Mouse (Mus musculus) CD4-positive helper T cell, adult 2 months (primary cell): ENCODE measurements around the gene Cyp26b1.
"Not testable (repeated sequence)": the region's sequence is repeated elsewhere in the genome, so short reads cannot be mapped to it uniquely, and the experiment has no call there.

ENCODE experiments used
- DNase-seq: peaks from one replicate; pipeline ENCODE4 v3.0.0-alpha.2; 2012; ENCODE audit warnings: low read depth, missing footprints, low spot score

Cyp26b1 gene

GRCm38 (mm10) chr6:84593693-84594092 lies at the start of gene Cyp26b1:
Cyp26b1 (minus strand) TSS chr6:84593908.
- DNase-seq, result no peak

- DNase-seq, result no peak
Observed at GRCm38 (mm10) chr6:84641062-84641431, 47.3 kb upstream of the Cyp26b1 start.

DNA sequence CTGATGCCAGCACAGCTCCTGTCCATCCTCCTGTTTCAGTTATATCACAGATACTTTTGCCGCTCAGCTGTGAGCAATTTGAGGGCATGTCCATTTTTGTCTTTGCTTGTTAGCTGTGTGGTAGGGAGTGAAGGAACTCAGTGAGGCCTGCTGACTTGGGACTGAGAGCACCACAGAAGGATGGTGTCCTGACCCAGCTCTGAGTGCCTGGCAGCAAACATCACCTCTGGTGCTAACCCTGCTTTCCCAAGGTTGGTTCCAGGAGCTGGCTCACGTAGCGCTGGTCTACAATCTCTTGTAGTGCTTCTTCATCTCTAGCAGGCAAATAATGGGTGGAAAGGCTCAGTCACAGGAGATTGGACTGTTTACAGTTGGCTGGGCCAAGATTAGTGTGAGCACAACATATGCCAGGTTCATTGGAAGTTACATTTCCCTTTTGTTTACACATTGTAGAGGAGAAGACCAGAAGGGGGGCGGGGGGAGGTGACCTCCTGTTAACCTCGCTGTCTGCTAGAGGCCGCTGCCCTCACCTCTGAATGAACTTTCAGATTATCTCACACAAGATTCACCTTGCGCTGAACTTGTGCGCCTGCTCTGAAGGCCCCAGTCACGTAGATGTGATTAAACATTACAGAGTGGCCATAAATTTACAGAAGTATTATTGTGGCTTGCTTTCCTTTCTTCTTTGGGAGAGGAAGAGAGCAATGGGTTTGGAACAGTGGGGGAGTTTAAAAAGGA lies 46.8 kb upstream of the Cyp26b1 start:
- no peak for DNase-seq

DNA sequence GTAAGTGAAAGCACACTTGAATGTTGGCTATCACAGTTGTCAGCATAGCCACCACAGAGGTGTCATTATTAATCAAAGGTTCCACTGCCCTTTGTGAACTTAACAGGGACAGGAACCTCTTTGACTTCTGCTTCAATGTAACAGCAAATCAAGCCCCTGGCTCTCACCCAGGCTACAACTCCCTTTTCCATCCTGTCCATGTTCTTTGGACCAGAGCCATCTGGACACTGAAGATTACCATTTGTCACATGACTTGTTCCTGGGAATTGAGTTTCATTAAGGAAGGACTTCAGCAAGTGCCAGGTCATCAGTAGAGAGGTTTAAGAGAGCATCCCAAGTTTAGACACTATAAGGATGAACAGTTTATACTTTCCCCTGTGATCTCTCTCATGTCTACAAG lies 44.5 kb upstream of the Cyp26b1 start:
- DNase-seq, result no peak

GRCm38 (mm10) chr6:84631588-84631987 lies 37.9 kb upstream of the Cyp26b1 start:
- DNase-seq, result no peak

- DNase-seq, result no peak
Observed at GRCm38 (mm10) chr6:84630276-84630675, 36.6 kb upstream of the Cyp26b1 start.

DNA sequence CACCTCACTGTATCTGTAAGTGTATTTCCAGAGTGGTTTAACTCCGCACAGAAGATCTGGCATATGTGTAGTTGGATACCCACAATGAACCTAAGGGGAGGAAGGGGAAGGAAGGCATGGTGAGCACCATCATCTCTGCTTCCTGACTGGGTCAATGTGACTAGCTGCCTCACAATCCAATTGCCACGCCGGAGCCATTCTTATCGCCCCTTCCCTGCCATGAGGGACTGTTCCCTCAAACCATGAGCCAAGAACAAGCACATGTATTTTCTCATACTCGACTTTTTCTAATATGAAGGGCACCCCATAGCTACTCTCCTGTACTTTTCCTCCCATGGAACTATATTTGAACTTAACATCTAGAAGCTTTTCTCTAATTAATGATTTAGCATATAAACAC lies 35.1 kb upstream of the Cyp26b1 start:
- no peak for DNase-seq

DNA sequence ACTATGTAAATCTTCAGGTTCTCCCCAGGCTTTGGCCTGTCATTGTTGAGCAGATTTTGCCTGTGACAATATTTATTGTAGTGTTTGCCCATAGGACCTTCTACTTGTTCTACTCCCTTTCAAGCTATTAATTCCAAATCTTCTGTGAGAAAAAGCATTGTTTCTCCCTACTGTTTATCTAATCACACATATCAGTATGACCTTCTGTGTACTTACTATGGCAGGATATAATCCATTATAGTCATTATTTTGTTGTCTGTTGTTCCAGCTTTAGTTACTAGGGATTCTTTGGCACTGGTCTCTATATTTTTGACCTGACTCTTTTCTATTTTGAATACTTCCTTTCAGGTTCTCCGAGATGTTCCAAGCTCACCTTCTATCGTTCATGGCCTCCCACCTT lies 32.7 kb upstream of the Cyp26b1 start:
- DNase-seq, result no peak

GRCm38 (mm10) chr6:84619166-84619565 lies 25.5 kb upstream of the Cyp26b1 start:
- no peak for DNase-seq

- DNase-seq, result peak; percentile 84
Observed at GRCm38 (mm10) chr6:84617051-84617450, 23.3 kb upstream of the Cyp26b1 start.

GRCm38 (mm10) chr6:84616586-84616985 lies 22.9 kb upstream of the Cyp26b1 start:
- DNase-seq, result no peak

- no peak for DNase-seq
Observed at GRCm38 (mm10) chr6:84613561-84613960, 19.9 kb upstream of the Cyp26b1 start.

DNA sequence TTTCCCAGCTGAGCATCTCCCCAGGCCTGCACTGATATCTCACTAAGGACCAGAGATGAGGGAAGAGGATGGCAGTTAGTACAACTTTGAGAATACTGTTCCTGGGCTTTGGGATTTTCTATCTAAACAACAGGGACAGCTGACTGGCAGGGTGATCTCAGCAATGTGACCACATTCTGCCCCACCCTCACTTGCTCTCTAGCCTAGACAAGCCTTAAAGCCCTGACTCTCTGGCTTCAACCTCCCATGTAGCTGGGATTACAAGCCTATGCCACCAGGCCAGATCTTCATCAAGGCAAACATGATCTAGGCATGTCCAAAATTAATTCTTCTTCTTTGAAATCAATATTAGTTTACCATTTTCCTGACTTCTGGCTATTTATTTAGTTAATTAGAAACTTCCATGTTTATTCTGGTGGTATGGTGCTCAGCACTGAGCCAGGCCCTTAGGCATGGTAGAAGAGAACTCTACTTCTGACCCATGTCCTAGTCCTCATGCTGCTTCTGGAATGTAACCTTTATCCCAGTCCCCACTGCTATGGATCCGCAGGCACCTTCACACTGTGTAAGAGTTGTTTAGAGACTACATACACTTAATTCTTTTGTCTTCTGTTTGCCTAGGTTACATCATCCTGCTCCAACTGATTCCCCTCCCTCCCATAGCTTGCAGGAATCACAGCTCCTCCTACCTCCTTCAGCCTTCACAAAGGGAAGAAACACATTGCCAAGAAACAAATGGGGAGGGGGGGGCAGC lies 7.6 kb upstream of the Cyp26b1 start:
- no peak for DNase-seq

- DNase-seq, result not testable (repeated sequence)
Observed at GRCm38 (mm10) chr6:84599296-84599695, 5.6 kb upstream of the Cyp26b1 start.

- no peak for DNase-seq
Observed at GRCm38 (mm10) chr6:84598725-84599124, 5.0 kb upstream of the Cyp26b1 start.

DNA sequence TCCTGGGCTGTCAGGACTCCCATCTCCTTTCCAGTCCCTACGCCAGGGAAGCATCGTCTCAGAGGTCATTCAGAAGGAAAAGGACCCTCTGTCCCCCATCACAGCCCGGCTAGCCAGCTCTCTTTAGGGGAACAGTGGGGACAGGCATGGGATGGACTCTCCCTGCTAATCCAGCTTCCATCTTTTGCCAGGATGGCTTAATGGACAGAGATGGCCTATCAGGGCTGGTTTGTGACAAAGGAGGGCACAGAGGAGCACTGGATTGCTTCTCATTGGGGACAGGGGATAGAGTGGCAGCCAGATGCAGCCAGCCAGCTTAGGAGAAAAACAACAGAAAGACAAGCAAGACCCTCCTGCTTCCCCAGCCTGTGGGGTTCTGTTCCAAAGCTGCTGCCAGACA lies 918 bp upstream of the Cyp26b1 start:
- DNase-seq, result no peak

DNA sequence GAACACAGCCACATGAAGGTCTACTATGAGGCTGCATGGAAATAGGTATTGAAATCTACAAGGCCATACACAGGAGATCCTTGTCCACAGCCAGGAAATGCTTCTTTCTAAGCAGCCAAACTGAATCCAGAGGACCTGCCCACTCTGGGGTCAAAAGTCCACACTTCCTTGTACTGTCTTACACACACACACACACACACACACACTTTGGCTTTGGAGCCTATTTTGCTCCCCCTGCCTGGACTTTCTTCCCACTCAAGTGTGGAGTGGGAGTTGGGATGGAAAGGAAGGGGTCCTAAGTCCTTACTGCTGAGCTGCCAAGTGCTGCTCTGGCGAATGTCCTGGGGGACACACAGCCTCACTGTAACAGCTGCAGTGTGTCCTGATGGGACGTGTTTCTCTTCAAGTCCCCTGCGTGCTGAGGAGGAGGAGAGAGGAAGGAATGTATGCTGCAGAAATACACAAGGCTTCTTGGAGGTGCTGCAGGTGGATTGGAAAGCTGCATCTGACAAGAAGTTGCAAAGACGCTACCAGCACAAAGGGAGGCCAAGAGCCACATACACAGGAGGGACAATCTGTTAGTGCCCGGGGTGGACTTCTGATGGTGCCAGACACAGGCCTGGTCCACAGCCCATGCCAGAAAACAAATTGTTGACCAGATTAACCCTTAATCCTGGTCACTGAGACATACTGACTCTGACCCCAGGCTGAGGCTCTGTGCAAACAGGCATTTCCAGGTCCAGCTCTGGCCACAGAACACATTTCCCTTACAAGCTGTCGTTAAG lies 2.6 kb downstream of the Cyp26b1 start:
- DNase-seq, result no peak

DNA sequence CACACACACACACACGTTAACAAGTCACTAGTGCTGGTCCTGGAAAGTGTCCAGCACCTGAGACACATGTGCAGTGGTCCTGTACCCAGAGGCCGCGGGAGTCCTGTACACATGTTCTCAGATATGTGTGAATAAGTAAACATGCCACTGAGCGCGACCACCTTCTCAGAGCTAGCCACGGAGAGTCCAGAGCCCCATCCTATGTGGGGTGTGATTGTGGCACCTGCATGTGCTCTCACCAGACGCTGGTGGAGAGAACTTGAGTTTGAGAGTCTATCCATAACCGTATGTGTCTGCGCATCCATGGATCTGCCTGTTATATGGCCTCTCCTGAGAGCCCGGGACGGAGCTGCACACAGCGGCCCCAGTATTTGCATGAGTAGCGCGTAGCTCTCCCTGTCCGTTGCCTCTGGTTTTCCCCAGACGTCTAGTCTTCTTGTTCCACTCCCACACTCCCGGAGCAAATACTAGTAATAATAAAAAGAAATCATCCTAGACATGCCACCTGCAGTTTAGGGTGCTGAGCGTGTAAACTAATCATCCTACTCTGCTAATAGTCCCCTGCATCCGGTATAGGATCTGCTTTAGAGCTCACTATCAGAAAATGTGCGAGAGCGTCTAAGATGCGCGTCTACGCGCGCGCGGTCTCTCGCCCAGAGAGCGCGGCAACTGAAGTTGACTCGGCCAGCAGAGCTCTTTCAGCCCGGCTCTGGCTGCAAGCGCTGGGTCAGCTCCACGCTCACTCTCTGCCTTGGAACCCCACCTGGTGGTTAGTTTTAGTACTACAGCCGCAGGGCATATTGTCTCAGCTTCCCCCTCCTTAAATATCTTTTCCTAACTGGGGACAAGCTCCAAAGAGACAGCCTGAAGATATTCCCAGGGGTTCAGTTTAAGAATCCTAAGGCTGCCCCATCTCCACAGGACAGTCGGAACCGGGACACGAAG lies 3.7 kb downstream of the Cyp26b1 start:
- DNase-seq, result peak; percentile 47

DNA sequence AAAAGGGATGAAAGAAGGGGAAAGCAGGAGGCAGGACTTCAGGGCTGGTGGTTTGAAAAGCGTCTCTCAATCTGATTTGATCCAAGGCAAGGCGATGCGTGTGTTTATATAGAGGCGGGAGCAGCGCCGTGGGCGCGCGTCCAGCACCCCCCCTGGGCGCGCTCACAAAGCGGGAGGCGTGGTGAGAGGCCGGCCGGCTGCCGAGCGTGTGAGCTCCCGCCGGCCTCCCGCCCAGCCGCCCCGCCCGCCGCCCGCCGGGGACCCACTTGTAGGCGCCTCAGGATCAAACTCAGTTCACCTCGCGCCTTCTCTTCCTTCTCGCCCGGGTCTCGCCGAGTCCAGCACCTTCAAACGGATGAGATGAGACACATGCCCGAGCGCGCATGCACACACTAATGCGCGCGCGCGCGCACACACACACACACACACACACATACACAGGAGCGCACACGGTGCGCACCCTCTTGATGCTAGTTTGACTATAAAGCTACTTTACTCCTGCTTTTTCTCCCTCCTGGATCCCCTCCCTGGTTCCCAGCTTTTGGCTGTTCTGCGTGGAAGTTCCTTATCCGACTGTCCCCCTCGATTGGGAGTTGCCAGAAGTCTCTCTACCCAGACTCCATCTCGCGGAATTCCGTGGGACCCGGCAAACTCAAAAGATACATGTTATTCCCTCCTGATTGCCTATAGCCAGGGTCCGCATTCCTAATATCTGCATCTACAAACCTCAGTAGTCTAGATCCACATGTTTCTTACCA lies 4.6 kb downstream of the Cyp26b1 start:
- peak; percentile 27 for DNase-seq

- no peak for DNase-seq
Observed at GRCm38 (mm10) chr6:84588221-84588894, 5.3 kb downstream of the Cyp26b1 start.
